Mouse (Mus musculus) hindbrain, embryonic 11.5 days (tissue): ENCODE measurements around the gene Ttc39b. TPM values are rescaled to one million over a fixed set of nuclear protein-coding genes. Genes with fewer than 3 reads are reported as not detected.
A peak's percentile ranks its signal among the peaks of the same experiment; 100 is the strongest.

Experiments used
- ATAC-seq: fragments of 200-750 bp; cut with Nextera tagmentation; 2 replicates; pipeline ENCODE4 v1.8.0; 2017; ENCODE audit warnings: mild to moderate bottlenecking, moderate TSS enrichment, moderate library complexity; ENCODE audit not compliant: low FRiP score
- DNase-seq: peaks from one replicate; pipeline ENCODE4 v3.0.0-alpha.2; 2015; ENCODE audit warnings: low spot score
- H3K27ac ChIP-seq: fragments of 300-500 bp; sonication (generic); 2 replicates; pipeline ENCODE4 v1.5.1; 2014; ENCODE audit warnings: mild to moderate bottlenecking, low read depth, low read length
- H3K27me3 ChIP-seq: fragments of 300-500 bp; sonication (generic); 2 replicates; pipeline ENCODE4 v1.6.1; 2014; ENCODE audit warnings: mild to moderate bottlenecking, low read length, moderate library complexity, mixed read lengths; ENCODE audit not compliant: control insufficient read depth, insufficient read depth
- H3K36me3 ChIP-seq: fragments of 300-500 bp; sonication (generic); 2 replicates; pipeline ENCODE4 v1.6.1; 2014; ENCODE audit warnings: mild to moderate bottlenecking, low read length, moderate library complexity, mixed read lengths; ENCODE audit not compliant: control insufficient read depth, insufficient read depth
- H3K4me1 ChIP-seq: fragments of 300-500 bp; sonication (generic); replicated peaks from 2 replicates; pipeline ENCODE4 v1.6.1; 2014; ENCODE audit warnings: low read length, mixed read lengths; ENCODE audit not compliant: control insufficient read depth, insufficient read depth
- H3K4me2 ChIP-seq: fragments of 300-500 bp; sonication (generic); replicated peaks from 2 replicates; pipeline ENCODE4 v1.6.1; 2014; ENCODE audit warnings: mild to moderate bottlenecking, low read depth, low read length
- H3K4me3 ChIP-seq: fragments of 300-500 bp; sonication (generic); 2 replicates; pipeline ENCODE4 v1.5.1; 2014; ENCODE audit warnings: low read depth, low read length
- H3K9ac ChIP-seq: fragments of 300-500 bp; sonication (generic); 2 replicates; pipeline ENCODE4 v1.6.1; 2014; ENCODE audit warnings: low read depth, low read length
- H3K9me3 ChIP-seq: fragments of 300-500 bp; sonication (generic); 2 replicates; pipeline ENCODE4 v1.6.1; 2016; ENCODE audit warnings: low read length; ENCODE audit not compliant: control insufficient read depth
- WGBS: fragments of 180-500 bp; shearing (Covaris S2); extraction: QIAGEN DNeasy Blood & Tissue Kit; methylation state at CpG from one replicate; pipeline ENCODE4 v1.1.7; 2014; 5-methylcytosine and 5-hydroxymethylcytosine counted together
- polyA plus RNA-seq: library from polyadenylated mRNA; unstranded; fragments of >200 nt; fragmentation: Nextera tagmentation; extraction: Ambion mirVana; gene quantifications from 2 replicates; pipeline ENCODE4 v1.2.1, GENCODE M21; 2014

The Ttc39b gene
- polyA plus RNA-seq: 1.8 and 2.9 TPM in 2 replicates

DNA sequence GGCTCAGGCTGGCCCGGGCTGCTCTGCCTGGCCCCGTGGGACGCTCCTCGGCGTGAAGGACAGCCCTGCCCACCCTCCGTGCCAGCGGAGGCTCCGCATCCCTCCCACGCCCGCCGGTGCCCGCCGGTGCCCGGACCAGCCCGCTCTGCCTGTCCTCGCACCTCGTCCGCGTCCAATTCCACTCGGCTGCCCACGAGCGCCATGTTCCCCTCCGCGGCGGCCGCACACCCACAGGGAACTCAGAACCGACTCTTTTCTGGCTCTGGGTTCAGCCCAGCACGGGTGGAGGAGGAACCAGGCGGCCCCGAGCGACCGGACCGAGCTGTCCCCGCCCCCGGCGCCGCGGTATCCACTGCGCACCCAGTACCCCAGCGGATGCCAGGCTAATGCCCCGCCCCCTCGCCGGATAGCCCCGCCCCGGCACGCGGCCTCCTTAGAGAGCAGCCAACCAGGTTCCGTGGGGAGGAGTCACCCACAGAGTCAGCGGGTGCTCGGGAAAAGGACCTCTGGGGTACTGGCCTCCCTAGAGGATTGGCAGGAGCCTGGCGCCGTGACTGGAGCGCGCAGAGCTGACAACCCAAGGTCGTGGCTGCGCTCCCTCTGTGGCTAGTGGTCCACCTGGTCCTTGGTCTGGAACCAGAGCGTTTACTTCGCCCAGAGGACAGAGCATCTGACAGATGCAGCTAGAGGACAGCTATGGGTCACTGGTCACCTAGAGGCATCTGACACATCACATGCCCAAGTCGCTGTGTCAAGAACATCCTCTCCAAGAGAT is at the start of gene Ttc39b:
Ttc39b (minus strand) TSS at position 346 of the 775 bp plus-strand sequence.
- Histone ChIP-seq H3K9me3 (no peaks in the 10 kb centered on the region), H3K9ac (peak within 1 kb of the TSS; percentile 56), H3K4me2 (peak within 1 kb of the TSS; percentile 99), H3K4me3 (peak within 1 kb of the TSS; percentile 70), H3K27me3 (0 out of 2 replicates have a peak, but pooled peaks cover 3% of the 10 kb centered on the region), H3K36me3 (no peaks in the 10 kb centered on the region), H3K4me1 (no peaks in the 10 kb centered on the region), H3K27ac (no peak within 1 kb of the TSS)
- WGBS: under 1% methylated on average over 58 of the region's 59 CpGs
- ATAC-seq (peak; percentile 98), DNase-seq (peak; percentile 92)

DNA sequence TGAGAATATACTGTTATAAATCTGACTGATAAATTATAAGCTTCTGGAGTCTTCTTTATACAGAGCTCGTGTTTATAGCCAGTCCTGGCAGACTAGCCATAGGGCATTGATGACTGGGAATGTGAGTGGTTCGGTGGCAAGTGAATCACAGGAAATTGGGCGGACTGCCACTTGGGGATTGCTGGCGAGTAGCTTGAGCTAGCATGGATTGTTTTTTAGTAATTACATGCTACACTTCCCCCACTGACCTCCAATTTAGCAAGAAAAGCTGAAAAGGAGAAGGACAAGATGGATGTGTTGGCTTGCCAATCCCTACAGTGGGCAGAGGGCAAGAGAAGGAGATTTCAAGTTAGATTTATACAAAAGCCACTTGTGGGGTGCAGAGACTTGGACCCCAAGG is 49.3 kb upstream of the Ttc39b start:
- no peaks in the 10 kb centered on the region for H3K36me3 ChIP-seq
- no peak overlapping the region for H3K27ac ChIP-seq
- H3K4me2 ChIP-seq: no peak overlapping the region
- no peaks in the 10 kb centered on the region for H3K9me3 ChIP-seq
- ATAC-seq: no peak
- DNase-seq: no peak
- H3K4me3 ChIP-seq: no peak overlapping the region
- 72% methylated on average over 4 of the region's 4 CpGs for WGBS
- no peaks in the 10 kb centered on the region for H3K4me1 ChIP-seq
- H3K9ac ChIP-seq: no peak overlapping the region
- H3K27me3 ChIP-seq: no peaks in the 10 kb centered on the region

- Histone ChIP-seq H3K27me3 (no peaks in the 10 kb centered on the region), H3K9me3 (no peaks in the 10 kb centered on the region), H3K9ac (no peak overlapping the region), H3K4me3 (no peak overlapping the region), H3K4me2 (no peak overlapping the region), H3K36me3 (no peaks in the 10 kb centered on the region), H3K27ac (no peak overlapping the region), H3K4me1 (no peaks in the 10 kb centered on the region)
- WGBS: 94% methylated on average over 1 of the region's 1 CpGs
- DNase-seq: no peak
- no peak for ATAC-seq
These were observed 33.7 kb upstream of the Ttc39b start for GRCm38 (mm10) chr4:83357738-83358137.

DNA sequence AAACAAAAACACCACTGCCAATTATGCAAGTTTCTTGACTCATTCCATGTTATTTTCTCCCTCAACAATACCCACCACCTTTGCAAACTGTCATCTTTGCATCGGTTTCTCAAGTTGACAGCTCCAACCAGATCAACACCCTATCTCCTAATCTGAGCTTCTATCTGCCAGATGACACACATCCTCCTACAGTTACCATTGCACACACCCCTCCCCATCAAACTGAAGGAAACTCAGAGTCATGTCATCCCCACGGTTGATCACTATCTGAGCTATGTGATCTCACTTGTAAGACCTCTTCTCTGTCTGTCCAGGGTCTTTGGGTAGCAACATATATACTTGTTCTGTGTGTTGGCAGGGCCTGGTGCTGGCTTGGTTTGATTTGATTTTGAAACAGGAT is 30.7 kb upstream of the Ttc39b start:
- H3K4me2 ChIP-seq: no peak overlapping the region

GRCm38 (mm10) chr4:83353949-83354348 is 29.9 kb upstream of the Ttc39b start:
- Histone ChIP-seq H3K4me3 (no peak overlapping the region), H3K4me1 (no peaks in the 10 kb centered on the region), H3K36me3 (no peaks in the 10 kb centered on the region), H3K9me3 (no peaks in the 10 kb centered on the region), H3K4me2 (no peak overlapping the region), H3K9ac (no peak overlapping the region), H3K27me3 (no peaks in the 10 kb centered on the region), H3K27ac (no peak overlapping the region)
- DNase-seq (no peak), ATAC-seq (no peak)
- 84% methylated on average over 6 of the region's 6 CpGs for WGBS

More for the DNA sequence above, 30.7 kb upstream of the Ttc39b start:
- Histone ChIP-seq H3K27ac (no peak overlapping the region), H3K9me3 (no peaks in the 10 kb centered on the region), H3K4me3 (no peak overlapping the region), H3K4me1 (no peaks in the 10 kb centered on the region), H3K36me3 (no peaks in the 10 kb centered on the region), H3K9ac (no peak overlapping the region), H3K27me3 (no peaks in the 10 kb centered on the region)
- 93% methylated on average over 2 of the region's 2 CpGs for WGBS
- DNase-seq (no peak), ATAC-seq (no peak)

GRCm38 (mm10) chr4:83353276-83353675 is 29.2 kb upstream of the Ttc39b start:
- 95% methylated on average over 12 of the region's 12 CpGs for WGBS
- ATAC-seq (no peak), DNase-seq (no peak)
- Histone ChIP-seq H3K27ac (no peak overlapping the region), H3K9ac (no peak overlapping the region), H3K9me3 (no peaks in the 10 kb centered on the region), H3K36me3 (no peaks in the 10 kb centered on the region), H3K4me2 (no peak overlapping the region), H3K4me3 (no peak overlapping the region), H3K4me1 (no peaks in the 10 kb centered on the region), H3K27me3 (no peaks in the 10 kb centered on the region)

- Histone ChIP-seq H3K36me3 (no peaks in the 10 kb centered on the region), H3K27ac (no peak overlapping the region), H3K4me3 (no peak overlapping the region), H3K9me3 (no peaks in the 10 kb centered on the region), H3K4me1 (no peaks in the 10 kb centered on the region), H3K27me3 (no peaks in the 10 kb centered on the region), H3K9ac (no peak overlapping the region), H3K4me2 (no peak overlapping the region)
- WGBS: 71% methylated on average over 6 of the region's 6 CpGs
- DNase-seq: no peak
- ATAC-seq: no peak
These were observed 26.7 kb upstream of the Ttc39b start for GRCm38 (mm10) chr4:83350719-83351118.

DNA sequence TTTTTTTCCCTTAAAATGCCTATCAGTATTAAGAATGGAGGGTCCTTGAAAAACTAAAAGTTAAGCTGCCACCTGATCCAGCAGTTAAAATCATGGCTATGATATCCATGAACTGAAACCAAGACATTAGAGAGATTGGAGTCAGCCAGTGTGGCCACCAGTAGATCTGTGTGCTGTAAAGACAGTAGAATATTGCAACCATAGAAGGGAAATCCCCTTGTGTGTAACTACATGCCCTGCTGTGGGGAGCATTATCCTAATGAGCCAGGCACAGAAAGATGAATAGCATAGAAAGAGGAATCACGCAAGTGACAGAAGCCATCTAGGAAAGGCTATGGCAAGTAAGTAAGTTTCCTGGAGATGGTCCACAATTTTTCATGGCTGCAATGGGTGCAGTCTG is 24.9 kb upstream of the Ttc39b start:
- Histone ChIP-seq H3K27ac (no peak overlapping the region), H3K4me3 (no peak overlapping the region), H3K27me3 (no peaks in the 10 kb centered on the region), H3K4me1 (no peaks in the 10 kb centered on the region), H3K9ac (no peak overlapping the region), H3K36me3 (no peaks in the 10 kb centered on the region), H3K4me2 (no peak overlapping the region), H3K9me3 (no peaks in the 10 kb centered on the region)
- ATAC-seq (no peak), DNase-seq (no peak)
- WGBS: 86% methylated on average over 1 of the region's 1 CpGs

DNA sequence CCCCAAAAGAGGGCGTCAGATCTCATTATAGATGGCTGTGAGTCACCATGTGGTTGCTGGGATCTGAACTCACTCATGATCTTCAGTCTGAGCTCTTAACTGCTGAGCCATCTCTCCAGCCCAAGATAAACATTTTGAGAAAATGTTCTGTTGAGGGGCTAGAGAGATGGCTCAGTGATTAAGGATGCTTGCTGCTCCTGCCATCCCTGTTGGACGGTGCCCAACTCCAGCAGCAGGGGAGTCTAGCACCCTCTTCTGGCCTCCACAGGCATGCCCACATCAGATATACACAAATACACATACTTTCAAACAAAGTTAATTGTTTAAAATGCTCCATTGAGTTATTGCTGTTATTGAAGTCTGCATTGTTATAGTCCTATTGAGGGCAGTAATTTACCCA is 19.8 kb upstream of the Ttc39b start:
- Histone ChIP-seq H3K9ac (no peak overlapping the region), H3K9me3 (no peaks in the 10 kb centered on the region), H3K27ac (no peak overlapping the region), H3K4me3 (no peak overlapping the region), H3K36me3 (no peaks in the 10 kb centered on the region), H3K27me3 (no peaks in the 10 kb centered on the region), H3K4me2 (no peak overlapping the region), H3K4me1 (no peaks in the 10 kb centered on the region)
- 80% methylated on average over 2 of the region's 2 CpGs for WGBS
- ATAC-seq: no peak
- DNase-seq: no peak
